Mouse (Mus musculus) ES-Bruce4 (cell line): ENCODE results near the gene Sgpp2. TPM values are rescaled to one million over a fixed set of nuclear protein-coding genes. Genes with fewer than 3 reads are reported as not detected.
A peak's percentile ranks its signal among the peaks of the same experiment; 100 is the strongest.

Experiments used
- H3K27ac ChIP-seq: 2 replicates; pipeline ENCODE4 v1.5.1; 2012; ENCODE audit warnings: low read length, inconsistent platforms; ENCODE audit not compliant: insufficient read depth
- H3K27me3 ChIP-seq: 2 replicates; pipeline ENCODE4 v1.6.1; 2012; ENCODE audit warnings: mild to moderate bottlenecking, low read length, inconsistent platforms; ENCODE audit not compliant: control insufficient read depth, poor library complexity, insufficient read depth, severe bottlenecking
- H3K36me3 ChIP-seq: 2 replicates; pipeline ENCODE4 v1.6.1; 2012; ENCODE audit warnings: inconsistent platforms, mild to moderate bottlenecking, low read length, moderate library complexity; ENCODE audit not compliant: control insufficient read depth, poor library complexity, insufficient read depth, severe bottlenecking
- H3K4me1 ChIP-seq: one replicate; pipeline ENCODE4 v1.8.1; 2011; ENCODE audit warnings: low read length; ENCODE audit not compliant: control insufficient read depth, insufficient read depth
- H3K4me3 ChIP-seq: 2 replicates; pipeline ENCODE4 v1.5.1; 2011; ENCODE audit warnings: low read depth, mild to moderate bottlenecking, low read length
- H3K9ac ChIP-seq: 2 replicates; pipeline ENCODE4 v1.6.1; 2012; ENCODE audit warnings: low read depth, mild to moderate bottlenecking, inconsistent platforms; ENCODE audit not compliant: poor library complexity, severe bottlenecking
- H3K9me3 ChIP-seq: replicated peaks from 2 replicates; pipeline ENCODE4 v1.6.1; 2012; ENCODE audit warnings: mild to moderate bottlenecking, low read length, inconsistent platforms; ENCODE audit not compliant: control insufficient read depth, poor library complexity, insufficient read depth, severe bottlenecking
- CTCF ChIP-seq: IDR thresholded peaks from one replicate; pipeline ENCODE4 v1.8.1; 2011; ENCODE audit warnings: low read depth, low read length
- EP300 ChIP-seq: IDR thresholded peaks from 2 replicates; pipeline ENCODE4 v1.6.1; 2011; ENCODE audit warnings: low read depth, low read length; ENCODE audit not compliant: insufficient read depth
- POLR2A ChIP-seq: IDR thresholded peaks from one replicate; pipeline ENCODE4 v1.8.1; 2011; ENCODE audit warnings: low read length; ENCODE audit not compliant: insufficient read depth
- polyA plus RNA-seq: library from polyadenylated mRNA; stranded (reverse); fragments of >200 nt; gene quantifications from 2 replicates; pipeline ENCODE4 v1.2.4, GENCODE M21; 2011; ENCODE audit warnings: low read depth; ENCODE audit not compliant: missing spikeins, insufficient read depth, insufficient read length

The Sgpp2 gene
- polyA plus RNA-seq, 1 experiment = 0.19 TPM

DNA sequence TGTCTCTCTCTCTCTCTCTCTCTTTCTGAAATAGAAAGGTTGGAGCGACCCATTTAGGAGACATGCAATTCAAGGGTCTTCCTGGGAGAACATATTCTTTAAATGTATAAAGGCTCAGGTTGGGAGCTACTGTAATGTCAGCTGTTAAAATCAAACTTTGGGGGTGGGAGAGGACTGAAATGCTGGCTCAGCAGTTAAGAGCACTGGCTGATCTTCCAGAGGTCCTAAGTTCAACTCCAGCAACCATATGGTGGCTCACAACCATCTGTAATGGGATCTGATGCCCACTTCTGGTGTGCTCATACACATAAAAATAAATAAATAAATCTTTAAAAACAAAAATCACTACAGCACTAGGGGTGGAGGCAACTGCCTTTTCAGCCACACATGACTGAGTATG lies 1.5 kb upstream of the Sgpp2 start:
- Histone ChIP-seq H3K27ac (no peak overlapping the region), H3K4me3 (no peak overlapping the region), H3K36me3 (no peaks in the 10 kb centered on the region), H3K9ac (no peak overlapping the region), H3K4me1 (peaks cover 2% of the 10 kb centered on the region), H3K9me3 (no peaks in the 10 kb centered on the region), H3K27me3 (peaks cover 13% of the 10 kb centered on the region)
- TF ChIP-seq EP300 = no peak
- no peak for TF ChIP-seq CTCF
- no peak for TF ChIP-seq POLR2A

DNA sequence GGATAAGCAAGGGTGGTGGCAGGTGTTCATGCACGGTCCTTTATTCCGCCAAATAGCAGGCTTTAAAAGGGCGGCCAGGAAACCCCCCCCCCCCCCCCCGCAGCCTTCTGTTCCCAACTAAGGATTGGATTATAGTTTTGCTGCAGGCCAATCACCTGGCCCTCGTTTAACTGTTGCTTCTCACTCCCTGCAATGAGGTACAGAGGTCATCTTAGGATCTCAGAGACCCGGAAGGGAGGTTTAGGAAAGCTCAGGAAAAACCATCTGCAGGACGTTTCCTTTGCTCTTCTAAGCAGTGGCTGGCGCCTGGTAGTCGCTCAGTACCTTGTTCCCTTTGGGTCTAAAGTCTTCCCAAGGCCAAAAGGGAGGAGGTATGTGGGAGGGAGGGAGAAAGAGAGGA lies 865 bp upstream of the Sgpp2 start:
- no peaks in the 10 kb centered on the region for H3K36me3 ChIP-seq
- no peak overlapping the region for H3K4me3 ChIP-seq
- no peak overlapping the region for H3K9ac ChIP-seq
- no peak for TF ChIP-seq CTCF
- TF ChIP-seq POLR2A = no peak
- peaks cover 2% of the 10 kb centered on the region for H3K4me1 ChIP-seq
- no peaks in the 10 kb centered on the region for H3K9me3 ChIP-seq
- no peak overlapping the region for H3K27ac ChIP-seq
- peaks cover 13% of the 10 kb centered on the region for H3K27me3 ChIP-seq

DNA sequence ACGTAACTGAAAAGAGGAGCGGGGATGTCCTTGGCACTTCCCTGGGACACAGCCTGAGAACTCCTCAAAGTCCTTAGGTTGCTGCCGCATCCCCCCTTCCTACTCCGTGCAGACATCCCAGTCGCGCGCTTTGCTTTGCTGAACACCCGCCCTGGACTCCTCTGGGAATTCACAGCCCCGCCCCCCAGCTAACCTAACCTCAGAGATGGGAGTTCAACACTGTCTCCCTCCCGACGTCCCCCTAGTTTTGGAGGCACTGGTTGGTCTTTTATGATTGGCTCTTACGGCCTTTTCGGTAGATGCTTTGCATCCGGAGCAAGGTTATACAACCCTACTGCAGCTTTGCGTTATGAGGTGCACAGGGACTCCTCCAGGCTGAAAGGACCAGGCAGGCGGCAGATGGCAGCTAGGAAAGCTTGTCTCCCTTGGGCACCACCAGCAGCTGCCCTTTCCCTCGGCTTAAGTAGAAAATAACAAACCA lies 756 bp downstream of the Sgpp2 start:
- Histone ChIP-seq H3K36me3 (no peaks in the 10 kb centered on the region), H3K27me3 (peaks cover 13% of the 10 kb centered on the region), H3K9ac (0 out of 2 replicates have a peak overlapping the region, but pooled peaks have one; percentile 4), H3K4me1 (peaks cover 2% of the 10 kb centered on the region), H3K9me3 (no peaks in the 10 kb centered on the region), H3K27ac (no peak overlapping the region), H3K4me3 (peak overlapping the region; percentile 56)
- TF ChIP-seq EP300 = no peak
- TF ChIP-seq POLR2A = no peak
- TF ChIP-seq CTCF = no peak

DNA sequence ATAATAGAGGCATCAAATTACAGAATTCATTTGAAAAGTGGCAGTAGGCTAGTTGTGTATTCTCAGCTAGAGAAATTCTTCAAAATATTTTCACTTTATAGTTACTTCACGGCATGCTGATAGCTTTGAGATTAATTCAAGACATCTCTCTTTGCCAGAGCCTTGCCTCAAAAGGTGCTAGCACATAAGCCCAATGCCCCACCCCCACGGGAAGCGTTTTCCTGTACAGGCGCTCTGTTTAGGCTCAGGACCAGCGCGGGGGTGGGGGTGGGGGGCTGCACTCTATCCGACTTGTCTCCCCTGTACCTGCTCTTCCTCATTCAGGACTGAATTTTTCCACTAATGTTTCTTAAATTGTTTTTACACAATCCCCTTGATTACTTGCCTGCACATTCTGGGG lies 1.3 kb downstream of the Sgpp2 start:
- no peak overlapping the region for H3K9ac ChIP-seq
- peaks cover 2% of the 10 kb centered on the region for H3K4me1 ChIP-seq
- H3K27me3 ChIP-seq = peaks cover 13% of the 10 kb centered on the region
- no peak for TF ChIP-seq POLR2A
- no peak for TF ChIP-seq EP300
- no peak for TF ChIP-seq CTCF
- no peak overlapping the region for H3K27ac ChIP-seq
- H3K4me3 ChIP-seq = no peak overlapping the region
- no peaks in the 10 kb centered on the region for H3K9me3 ChIP-seq
- no peaks in the 10 kb centered on the region for H3K36me3 ChIP-seq

DNA sequence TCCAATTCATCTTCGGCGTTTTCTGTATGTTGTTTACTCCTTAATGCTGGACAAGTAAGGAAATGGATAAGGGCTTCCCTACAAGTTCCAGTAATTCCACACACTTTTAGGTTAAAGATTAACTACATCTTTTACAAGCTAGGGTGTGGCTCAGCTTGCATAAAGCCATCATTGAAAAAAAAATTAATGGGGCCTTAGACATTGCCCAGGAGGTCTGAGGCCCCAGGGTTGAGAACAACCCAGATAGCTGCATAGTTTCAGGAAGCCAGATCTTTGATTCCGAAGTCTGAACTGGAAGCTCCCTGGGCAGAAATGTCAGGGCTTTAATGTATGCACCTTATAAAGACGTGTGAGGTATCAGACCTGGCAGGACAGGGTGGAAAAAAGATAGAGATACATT lies 2.8 kb downstream of the Sgpp2 start:
- Histone ChIP-seq H3K36me3 (no peaks in the 10 kb centered on the region), H3K4me3 (no peak overlapping the region), H3K4me1 (peaks cover 2% of the 10 kb centered on the region), H3K27ac (no peak overlapping the region), H3K9ac (no peak overlapping the region), H3K9me3 (no peaks in the 10 kb centered on the region), H3K27me3 (peaks cover 13% of the 10 kb centered on the region)
- TF ChIP-seq EP300 (no peak), CTCF (no peak), POLR2A (no peak)

DNA sequence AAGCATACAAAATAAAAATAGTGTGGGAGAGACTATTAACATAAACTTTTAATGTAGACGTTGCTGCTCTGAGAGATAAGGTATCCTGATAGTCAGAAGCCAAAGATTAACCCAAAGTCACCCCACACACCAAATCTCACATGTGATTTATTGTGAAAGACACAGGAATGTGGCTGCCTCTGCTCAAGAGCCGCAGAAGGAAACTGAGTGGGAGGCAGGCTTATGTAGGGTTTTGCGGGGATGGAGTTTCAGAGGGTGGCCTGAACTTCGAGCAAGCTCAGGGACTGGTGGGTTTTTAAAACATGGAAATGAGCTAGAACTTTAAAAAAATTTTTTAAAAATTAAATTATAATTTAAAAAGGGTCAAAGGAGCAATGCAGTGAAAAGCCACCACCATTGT lies 3.8 kb downstream of the Sgpp2 start:
- Histone ChIP-seq H3K27me3 (peaks cover 10% of the 10 kb centered on the region), H3K4me3 (no peak overlapping the region), H3K9me3 (no peaks in the 10 kb centered on the region), H3K27ac (no peak overlapping the region), H3K4me1 (no peaks in the 10 kb centered on the region), H3K9ac (no peak overlapping the region), H3K36me3 (no peaks in the 10 kb centered on the region)
- TF ChIP-seq CTCF (no peak), EP300 (no peak), POLR2A (no peak)
